Mouse (Mus musculus) skeletal muscle tissue, adult 2 months (tissue): ENCODE measurements around the gene Lurap1.

ENCODE experiments used
- DNase-seq: peaks from one replicate; pipeline ENCODE4 v3.0.0-alpha.2; 2012; ENCODE audit warnings: low read depth, low spot score

Gene Lurap1

DNA sequence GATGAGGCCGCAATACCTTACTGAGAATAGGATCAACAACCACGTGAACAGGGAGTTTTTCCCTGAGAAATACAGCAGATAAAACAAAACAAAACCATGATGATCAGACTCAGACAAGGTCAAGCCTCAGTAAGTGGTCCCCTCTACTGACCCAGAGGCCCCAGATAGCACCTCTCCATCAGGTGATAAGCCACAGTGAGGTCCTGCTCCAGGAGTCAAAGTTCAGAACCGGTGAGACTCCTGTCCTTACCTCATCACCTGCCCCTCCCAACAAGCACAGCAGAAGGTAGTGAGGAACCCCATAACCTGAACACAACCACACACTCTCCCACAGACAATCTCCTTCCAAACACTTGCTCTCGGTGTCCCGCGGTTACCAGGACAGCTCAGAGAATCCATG lies 40.4 kb downstream of the Lurap1 start:
- no peak for DNase-seq

DNA sequence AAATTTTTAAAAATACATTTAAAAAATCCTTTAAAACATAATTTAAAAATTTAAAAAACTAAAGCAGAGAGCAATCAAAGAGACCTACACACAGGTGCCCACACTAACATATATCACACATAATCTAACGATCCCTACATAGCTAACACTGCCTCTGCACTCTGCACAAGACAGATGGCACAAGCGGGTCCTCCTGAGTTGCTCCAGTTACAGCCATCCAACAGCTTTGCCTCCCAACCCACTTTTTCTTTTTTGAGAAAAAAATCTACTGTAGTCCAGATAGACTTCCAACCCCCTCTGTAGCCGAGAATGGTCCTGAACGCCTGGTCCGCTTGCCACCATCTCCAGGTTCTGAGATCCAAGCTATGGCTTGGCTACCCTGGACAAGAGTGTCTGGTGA lies 45.9 kb downstream of the Lurap1 start:
- DNase-seq: no peak

DNA sequence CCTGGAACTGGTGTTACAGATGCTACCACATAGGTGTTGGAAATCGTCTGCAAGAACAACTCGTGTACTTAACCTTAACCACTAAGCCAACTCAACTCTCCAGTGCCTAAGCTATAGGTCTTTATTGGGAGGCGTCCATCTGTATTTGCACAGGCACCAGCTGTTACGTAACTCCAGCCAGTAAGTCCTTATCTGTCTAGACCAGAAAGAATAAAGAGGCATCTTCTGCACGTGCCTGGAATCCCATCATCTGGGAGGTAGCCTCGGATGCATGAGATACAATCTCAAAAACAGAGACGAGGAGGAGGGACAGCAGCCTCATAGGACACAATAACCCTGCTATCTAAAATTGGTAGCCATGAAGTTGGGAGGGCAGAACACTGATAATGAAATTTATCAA lies 50.2 kb downstream of the Lurap1 start:
- no peak for DNase-seq

DNA sequence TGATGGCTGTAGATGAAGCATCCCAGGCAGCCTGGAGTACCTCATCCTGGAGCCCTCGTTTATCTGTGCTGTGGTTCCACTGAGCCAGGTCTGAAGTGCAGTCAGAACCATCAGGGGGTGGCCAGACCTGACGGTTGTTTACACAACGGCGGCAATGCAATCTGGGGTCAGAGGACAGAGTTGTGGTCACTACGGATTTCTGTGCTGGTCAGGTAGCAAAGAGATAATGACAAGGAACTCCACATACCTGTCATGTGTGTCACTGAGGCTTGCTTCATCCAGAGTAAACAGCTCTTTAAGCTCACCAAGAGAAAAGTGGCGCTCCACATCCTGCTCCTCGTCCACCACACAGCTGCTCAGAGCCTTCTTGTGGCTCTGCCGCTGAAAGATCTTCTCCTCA lies 53.9 kb downstream of the Lurap1 start:
- DNase-seq: no peak

DNA sequence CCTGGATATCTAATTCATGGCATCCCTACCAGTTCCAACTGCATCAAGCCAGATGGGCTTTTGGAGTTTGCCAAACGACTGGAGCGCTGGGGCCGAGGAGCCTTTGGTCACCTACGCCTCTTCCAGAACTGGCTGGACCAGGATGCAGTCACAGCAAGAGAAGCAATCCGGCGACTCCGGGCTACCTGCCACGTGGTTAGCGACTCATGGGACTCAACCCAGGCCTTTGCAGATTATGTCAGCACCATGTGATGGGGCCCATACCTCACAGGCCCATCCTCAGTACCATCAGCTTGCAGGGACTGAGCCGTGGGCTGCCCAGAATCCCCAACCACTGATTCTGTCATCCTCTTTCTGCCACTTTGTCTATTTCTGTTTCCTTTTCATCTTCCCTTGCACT lies 54.8 kb downstream of the Lurap1 start:
- DNase-seq: no peak

DNA sequence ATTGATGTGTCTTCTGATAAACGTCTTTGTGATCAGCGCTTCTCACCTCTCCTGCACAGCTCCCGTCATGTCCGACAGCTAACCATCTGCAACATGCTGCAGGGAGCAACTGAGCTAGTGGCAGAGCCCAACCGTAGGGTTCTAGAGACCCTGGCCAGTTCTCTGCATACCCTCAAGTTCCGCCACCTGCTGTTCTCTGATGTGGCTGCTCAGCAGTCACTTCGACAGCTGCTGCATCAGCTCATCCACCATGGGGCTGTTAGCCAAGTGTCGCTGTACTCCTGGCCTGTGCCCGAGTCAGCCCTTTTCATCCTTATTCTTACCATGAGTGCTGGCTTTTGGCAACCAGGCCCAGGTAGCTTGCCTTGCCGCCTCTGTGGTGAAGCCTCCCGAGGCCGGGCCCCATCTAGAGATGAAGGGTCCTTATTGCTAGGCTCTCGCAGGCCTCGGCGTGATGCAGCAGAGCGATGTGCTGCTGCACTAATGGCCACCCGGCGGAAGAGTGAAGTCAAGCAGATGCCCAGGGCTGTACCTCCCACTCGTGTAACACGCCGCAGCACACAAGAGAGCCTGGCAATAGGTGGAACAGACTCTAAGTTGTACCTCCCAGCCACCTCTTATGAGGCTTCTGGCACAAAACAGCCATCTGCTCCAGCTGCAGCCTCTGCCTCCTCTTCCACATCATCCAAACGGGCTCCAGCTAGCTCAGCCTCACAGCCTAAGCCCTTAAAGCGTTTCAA lies 62.5 kb downstream of the Lurap1 start:
- DNase-seq: no peak
